Mouse (Mus musculus) G1E (cell line): Measurements from ENCODE around the gene Elovl4.

Source experiments
- CTCF ChIP-seq: IDR thresholded peaks from 2 replicates; pipeline ENCODE4 v1.5.1; 2012; ENCODE audit warnings: low read depth, low read length, inconsistent platforms, mixed read lengths
- TAL1 ChIP-seq: conservative IDR thresholded peaks from 2 replicates; pipeline ENCODE4 v1.6.1; 2012; ENCODE audit warnings: low read depth, low read length, inconsistent platforms, mixed read lengths

DNA sequence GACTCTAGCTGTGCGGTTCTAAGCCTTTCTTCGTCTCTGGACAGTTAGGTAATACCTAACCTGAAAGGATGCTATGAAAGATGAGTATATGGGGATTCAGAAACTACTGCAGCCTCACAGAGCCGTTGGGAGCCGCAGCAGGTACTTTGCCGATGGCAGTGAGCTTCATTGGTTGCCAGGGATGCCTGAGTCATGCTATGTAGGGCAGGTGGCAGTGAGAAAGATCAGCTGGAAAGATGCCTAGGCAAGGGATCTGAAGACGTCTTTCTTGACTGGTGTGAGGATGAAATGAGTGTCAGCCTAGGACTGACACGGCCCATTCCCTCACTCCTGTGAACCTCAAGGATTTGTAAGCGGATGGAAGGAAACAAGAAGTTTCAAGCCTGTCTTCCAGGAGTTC is 8.2 kb downstream of the Elovl4 start:
- TF ChIP-seq CTCF (no peak), TAL1 (no peak)
